ENCODE assay signal across 9 mouse cellular contexts in genomic region chr11:107849621-107850020, GRCm38 (mm10). TPM values are rescaled to one million over a fixed set of nuclear protein-coding genes. Genes with fewer than 3 reads are reported as not detected.
DNase-seq lines count a peak whose midpoint lies in the region; ATAC-seq and TF ChIP-seq lines count a peak whose summit lies in the region.
"Had no signal": no experiment of that assay in that cellular context is flagged by ENCODE, and none has a peak within 500 bp of the region (broad histone marks: within the 10 kb centered on the region; RNA-seq: fewer than 3 reads in every experiment).

No protein-coding gene starts in this region.

- H3K4me3 ChIP-seq in kidney, embryonic 16.5 days (ENCODE audit: low read length): no peak overlapping the region
- H3K4me3 ChIP-seq in C2C12 (ENCODE audit: insufficient read depth, poor library complexity, severe bottlenecking): no peak overlapping the region
- no peak overlapping the region for H3K4me3 ChIP-seq in embryonic facial prominence, embryonic 14.5 days (ENCODE audit: low read depth, low read length)
- H3K4me3 ChIP-seq: limb, embryonic 12.5 days had no signal

- peak; percentile 26 for DNase-seq in adrenal gland, adult 2 months
- no peak for DNase-seq in adrenal gland, postnatal 4 days (ENCODE audit: low spot score in 2 of 2)
- peak; percentile 19 for DNase-seq in kidney, postnatal 10 days
- DNase-seq in embryonic facial prominence, embryonic 14.5 days (ENCODE audit: low spot score): peak; percentile 34
- no peak for DNase-seq in frontal cortex, postnatal 36 days (ENCODE audit: low spot score in 2 of 2)
- no peak for DNase-seq in urinary bladder, adult 18-20 months (ENCODE audit: low spot score in 2 of 2)

- H3K27ac ChIP-seq in kidney, embryonic 16.5 days (ENCODE audit: low read length): no peak overlapping the region
- no peak overlapping the region for H3K27ac ChIP-seq in embryonic facial prominence, embryonic 14.5 days (replicated peaks; ENCODE audit: low read depth, low read length)
- H3K27ac ChIP-seq: limb, embryonic 12.5 days had no signal

- H3K27me3 ChIP-seq in kidney, embryonic 16.5 days (ENCODE audit: insufficient read depth, low read length): no peaks in the 10 kb centered on the region
- H3K27me3 ChIP-seq in C2C12 (ENCODE audit: control insufficient read depth, insufficient read depth, insufficient read length): peaks cover 20% of the 10 kb centered on the region
- no peaks in the 10 kb centered on the region for H3K27me3 ChIP-seq in embryonic facial prominence, embryonic 14.5 days (replicated peaks; ENCODE audit: control insufficient read depth, insufficient read depth, low read length)

- no peaks in the 10 kb centered on the region for H3K9me3 ChIP-seq in kidney, embryonic 16.5 days (ENCODE audit: low read length)
- no peaks in the 10 kb centered on the region for H3K9me3 ChIP-seq in embryonic facial prominence, embryonic 14.5 days (ENCODE audit: control insufficient read depth, low read length)
- H3K9me3 ChIP-seq: limb, embryonic 12.5 days had no signal

- H3K36me3 ChIP-seq in kidney, embryonic 16.5 days (ENCODE audit: insufficient read depth, low read length): no peaks in the 10 kb centered on the region
- H3K36me3 ChIP-seq in C2C12 (ENCODE audit: control insufficient read depth, insufficient read depth): no peaks in the 10 kb centered on the region
- H3K36me3 ChIP-seq in embryonic facial prominence, embryonic 14.5 days (ENCODE audit: control insufficient read depth, insufficient read depth, low read length): no peaks in the 10 kb centered on the region
- H3K36me3 ChIP-seq: limb, embryonic 12.5 days had no signal

- WGBS in kidney, embryonic 16.5 days: 52% methylated on average over 10 of the region's 10 CpGs
- WGBS in embryonic facial prominence, embryonic 14.5 days: 39% methylated on average over 10 of the region's 10 CpGs

- no peak overlapping the region for H3ac ChIP-seq in C2C12 (ENCODE audit: control insufficient read depth, insufficient read length, low read depth)

- ATAC-seq in kidney, embryonic 16.5 days (ENCODE audit: low FRiP score, low TSS enrichment): no peak
- peak; percentile 33; the same call in 1 of the 2 replicates for ATAC-seq in embryonic facial prominence, embryonic 14.5 days (ENCODE audit: low read depth)

- no peak overlapping the region for H3K9ac ChIP-seq in kidney, embryonic 16.5 days (replicated peaks; ENCODE audit: low read length)
- no peak overlapping the region for H3K9ac ChIP-seq in embryonic facial prominence, embryonic 14.5 days (ENCODE audit: low read depth, low read length)
- H3K9ac ChIP-seq: limb, embryonic 12.5 days had no signal

- no peaks in the 10 kb centered on the region for H3K79me2 ChIP-seq in C2C12 (ENCODE audit: control insufficient read depth, insufficient read depth)

- H3K4me1 ChIP-seq in kidney, embryonic 16.5 days (ENCODE audit: insufficient read depth, low read length): no peaks in the 10 kb centered on the region
- H3K4me1 ChIP-seq in embryonic facial prominence, embryonic 14.5 days (ENCODE audit: control insufficient read depth, insufficient read depth, low read length): no peaks in the 10 kb centered on the region
- H3K4me1 ChIP-seq: limb, embryonic 12.5 days had no signal

- TF ChIP-seq CTCF in C2C12 (IDR thresholded peaks at IDR 0.05; ENCODE audit: control insufficient read depth, insufficient read depth, insufficient read length): no peak

- no peaks in the 10 kb centered on the region for H3K79me3 ChIP-seq in C2C12 (ENCODE audit: low read depth)

- no peak overlapping the region for H3K4me2 ChIP-seq in kidney, embryonic 16.5 days (replicated peaks; ENCODE audit: low read depth, low read length)
- H3K4me2 ChIP-seq in embryonic facial prominence, embryonic 14.5 days (ENCODE audit: low read depth, low read length): no peak overlapping the region
- H3K4me2 ChIP-seq: limb, embryonic 12.5 days had no signal

TF ChIP-seq in C2C12, 6 proteins besides CTCF, POLR2A, EP300 and RAD21:
- peak; percentile 15 for TF ChIP-seq USF1 (IDR thresholded peaks at IDR 0.05; ENCODE audit: low read depth)
- TF ChIP-seq MYOD1 (IDR thresholded peaks at IDR 0.05; ENCODE audit: control insufficient read depth, insufficient read length, low read depth): no peak

RNA-seq across cellular contexts. Expression of gene Cacng4, which starts 55.3 kb away (rescaled TPM):
- total RNA-seq in adrenal gland, adult 2 months (2021): 1 to 10 TPM; 1.1 to 1.2 TPM
- polyA plus RNA-seq in adrenal gland, adult 2 months (2012; rRNA removed): 1.2 and 1.6 TPM in 2 replicates
- 10 to 100 TPM in 1 of 2 experiments, 1 to 10 TPM in 1; 8.9 to 12.1 TPM for total RNA-seq in adrenal gland, postnatal 4 days (2021)
- 2.3 and 2.5 TPM in 2 replicates for polyA plus RNA-seq in kidney, embryonic 16.5 days (2015; fragmentation: Nextera tagmentation; extraction: Ambion mirVana)
- 0.74 TPM for polyA plus RNA-seq in C2C12 (2012; fragmentation: generic; extraction: Trizol)
- polyA plus RNA-seq in embryonic facial prominence, embryonic 14.5 days (2014; fragmentation: Nextera tagmentation; extraction: Ambion mirVana): 4.8 and 4.9 TPM in 2 replicates

Comparison
In these comparisons a context has a peak if more than half of its experiments do, and no peak if none do; other contexts are left out.
1. DNase-seq: peak in adrenal gland, adult 2 months (single experiment), kidney, postnatal 10 days (single experiment) and embryonic facial prominence, embryonic 14.5 days (single experiment); none in adrenal gland, postnatal 4 days (0 of 2), frontal cortex, postnatal 36 days (0 of 2) and urinary bladder, adult 18-20 months (0 of 2).